Mouse (Mus musculus): ENCODE measurements around the gene Appl2. TPM values are rescaled to one million over a fixed set of nuclear protein-coding genes. Genes with fewer than 3 reads are reported as not detected.

The Appl2 gene
- polyA plus RNA-seq, 1 experiment from 2014 or later, result 34.2 TPM

DNA sequence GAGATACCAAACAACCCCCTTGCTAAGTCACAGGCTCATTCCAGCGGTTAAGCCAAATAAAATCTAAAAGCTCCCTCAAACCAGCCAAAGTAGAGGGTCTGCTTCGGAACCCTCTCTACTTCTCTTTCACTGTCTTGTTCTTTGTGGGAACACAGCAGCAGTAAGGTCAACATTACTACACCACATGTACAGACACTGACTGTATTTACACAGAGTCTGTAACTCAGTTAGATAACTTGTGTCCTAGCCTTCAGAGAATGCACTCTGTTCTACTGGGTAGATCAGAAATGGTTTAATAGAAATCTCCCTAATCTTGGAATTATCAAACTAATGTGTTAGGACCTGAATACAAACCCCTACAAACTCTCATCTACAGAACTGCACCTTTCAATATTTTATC is 12.3 kb downstream of the Appl2 start:
- no peaks in the 10 kb centered on the region for H3K27me3 ChIP-seq (ENCODE audit: control insufficient read depth, insufficient read depth, low read length)
- no peak overlapping the region for H3K9ac ChIP-seq (replicated peaks; ENCODE audit: low read depth, low read length)
- H3K27ac ChIP-seq (ENCODE audit: low read depth, low read length), result no peak overlapping the region
- ATAC-seq (ENCODE audit: low read depth), result no peak
- no peaks in the 10 kb centered on the region for H3K36me3 ChIP-seq (ENCODE audit: control insufficient read depth, insufficient read depth, low read length)
- H3K4me1 ChIP-seq (ENCODE audit: control insufficient read depth, insufficient read depth, low read length), result no peaks in the 10 kb centered on the region
- H3K4me3 ChIP-seq (ENCODE audit: low read depth, low read length), result no peak overlapping the region
- 84% methylated on average over 2 of the region's 2 CpGs for WGBS
- H3K4me2 ChIP-seq (ENCODE audit: low read depth, low read length), result no peak overlapping the region
- H3K9me3 ChIP-seq (ENCODE audit: control insufficient read depth, low read length), result no peaks in the 10 kb centered on the region

DNA sequence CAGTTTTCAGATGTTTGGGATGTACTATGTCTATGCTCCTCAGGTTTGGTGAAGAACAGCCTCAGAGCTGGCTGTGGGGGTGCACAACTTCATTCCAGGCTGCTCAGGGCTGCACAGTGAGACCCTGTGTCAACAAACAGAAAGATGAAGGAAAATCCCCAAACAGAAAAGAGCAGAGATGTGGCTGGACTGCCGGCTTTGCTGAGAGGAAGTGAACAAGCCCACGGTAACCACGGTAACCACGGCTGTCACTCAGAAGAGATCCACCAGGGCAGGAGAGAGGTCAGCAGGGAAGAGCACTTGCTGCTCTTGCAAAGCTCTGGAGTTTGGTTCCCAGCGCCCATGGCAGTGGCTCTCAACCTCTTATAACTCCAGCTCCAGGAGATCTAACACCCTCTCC is 14.1 kb downstream of the Appl2 start:
- no peaks in the 10 kb centered on the region for H3K4me1 ChIP-seq (ENCODE audit: control insufficient read depth, insufficient read depth, low read length)
- no peaks in the 10 kb centered on the region for H3K36me3 ChIP-seq (ENCODE audit: control insufficient read depth, insufficient read depth, low read length)
- WGBS, result 43% methylated on average over 5 of the region's 5 CpGs
- no peak for ATAC-seq (ENCODE audit: low read depth)
- H3K4me3 ChIP-seq (ENCODE audit: low read depth, low read length), result no peak overlapping the region
- no peaks in the 10 kb centered on the region for H3K9me3 ChIP-seq (ENCODE audit: control insufficient read depth, low read length)
- no peak overlapping the region for H3K27ac ChIP-seq (ENCODE audit: low read depth, low read length)
- H3K27me3 ChIP-seq (ENCODE audit: control insufficient read depth, insufficient read depth, low read length), result no peaks in the 10 kb centered on the region
- no peak overlapping the region for H3K4me2 ChIP-seq (ENCODE audit: low read depth, low read length)
- H3K9ac ChIP-seq (replicated peaks; ENCODE audit: low read depth, low read length), result no peak overlapping the region

- WGBS, result 69% methylated on average over 7 of the region's 7 CpGs
- H3K4me1 ChIP-seq (ENCODE audit: control insufficient read depth, insufficient read depth, low read length), result no peaks in the 10 kb centered on the region
- H3K27me3 ChIP-seq (ENCODE audit: control insufficient read depth, insufficient read depth, low read length), result no peaks in the 10 kb centered on the region
- H3K27ac ChIP-seq (ENCODE audit: low read depth, low read length), result no peak overlapping the region
- H3K36me3 ChIP-seq (ENCODE audit: control insufficient read depth, insufficient read depth, low read length), result no peaks in the 10 kb centered on the region; the same call in 1 of the 2 replicates
- no peak for ATAC-seq (ENCODE audit: low read depth)
- H3K9me3 ChIP-seq (ENCODE audit: control insufficient read depth, low read length), result no peaks in the 10 kb centered on the region
- no peak overlapping the region for H3K4me2 ChIP-seq (ENCODE audit: low read depth, low read length)
- H3K9ac ChIP-seq (replicated peaks; ENCODE audit: low read depth, low read length), result no peak overlapping the region
- no peak overlapping the region for H3K4me3 ChIP-seq (ENCODE audit: low read depth, low read length)
Measured at GRCm38 (mm10) chr10:83632806-83633374, 15.6 kb downstream of the Appl2 start.

- Histone ChIP-seq H3K4me2 (ENCODE audit: low read depth, low read length) (no peak overlapping the region), H3K9me3 (ENCODE audit: control insufficient read depth, low read length) (no peaks in the 10 kb centered on the region), H3K27ac (ENCODE audit: low read depth, low read length) (no peak overlapping the region), H3K4me1 (ENCODE audit: control insufficient read depth, insufficient read depth, low read length) (no peaks in the 10 kb centered on the region), H3K36me3 (ENCODE audit: control insufficient read depth, insufficient read depth, low read length) (no peaks in the 10 kb centered on the region; the same call in 1 of the 2 replicates), H3K27me3 (ENCODE audit: control insufficient read depth, insufficient read depth, low read length) (no peaks in the 10 kb centered on the region), H3K4me3 (ENCODE audit: low read depth, low read length) (no peak overlapping the region), H3K9ac (replicated peaks; ENCODE audit: low read depth, low read length) (no peak overlapping the region)
- no peak for ATAC-seq (ENCODE audit: low read depth)
- 89% methylated on average over 10 of the region's 10 CpGs for WGBS
Measured at GRCm38 (mm10) chr10:83631775-83632174, 16.8 kb downstream of the Appl2 start.

- H3K27ac ChIP-seq (ENCODE audit: low read depth, low read length), result no peak overlapping the region
- WGBS, result 50% methylated on average over 3 of the region's 3 CpGs
- no peak overlapping the region for H3K9ac ChIP-seq (replicated peaks; ENCODE audit: low read depth, low read length)
- H3K4me2 ChIP-seq (ENCODE audit: low read depth, low read length), result no peak overlapping the region
- H3K4me3 ChIP-seq (ENCODE audit: low read depth, low read length), result no peak overlapping the region
- peak; percentile 52; the same call in 1 of the 2 replicates for ATAC-seq (ENCODE audit: low read depth)
- no peaks in the 10 kb centered on the region for H3K4me1 ChIP-seq (ENCODE audit: control insufficient read depth, insufficient read depth, low read length)
- no peaks in the 10 kb centered on the region for H3K27me3 ChIP-seq (ENCODE audit: control insufficient read depth, insufficient read depth, low read length)
- no peaks in the 10 kb centered on the region for H3K9me3 ChIP-seq (ENCODE audit: control insufficient read depth, low read length)
- peaks cover 3% of the 10 kb centered on the region; the same call in 1 of the 2 replicates for H3K36me3 ChIP-seq (ENCODE audit: control insufficient read depth, insufficient read depth, low read length)
Measured at GRCm38 (mm10) chr10:83630899-83631298, 17.6 kb downstream of the Appl2 start.

- Histone ChIP-seq H3K9me3 (ENCODE audit: control insufficient read depth, low read length) (no peaks in the 10 kb centered on the region), H3K4me1 (ENCODE audit: control insufficient read depth, insufficient read depth, low read length) (no peaks in the 10 kb centered on the region), H3K4me3 (ENCODE audit: low read depth, low read length) (no peak overlapping the region), H3K4me2 (ENCODE audit: low read depth, low read length) (no peak overlapping the region), H3K36me3 (ENCODE audit: control insufficient read depth, insufficient read depth, low read length) (peaks cover 3% of the 10 kb centered on the region; the same call in 1 of the 2 replicates), H3K27me3 (ENCODE audit: control insufficient read depth, insufficient read depth, low read length) (no peaks in the 10 kb centered on the region), H3K27ac (ENCODE audit: low read depth, low read length) (no peak overlapping the region), H3K9ac (replicated peaks; ENCODE audit: low read depth, low read length) (no peak overlapping the region)
- no peak for ATAC-seq (ENCODE audit: low read depth)
- WGBS, result 94% methylated on average over 5 of the region's 5 CpGs
Measured at GRCm38 (mm10) chr10:83629878-83630277, 18.7 kb downstream of the Appl2 start.

- H3K9ac ChIP-seq (replicated peaks; ENCODE audit: low read depth, low read length), result no peak overlapping the region
- no peak for ATAC-seq (ENCODE audit: low read depth)
- no peak overlapping the region for H3K4me3 ChIP-seq (ENCODE audit: low read depth, low read length)
- H3K9me3 ChIP-seq (ENCODE audit: control insufficient read depth, low read length), result no peaks in the 10 kb centered on the region
- 94% methylated on average over 12 of the region's 12 CpGs for whole genome bisulfite sequencing
- no peaks in the 10 kb centered on the region for H3K27me3 ChIP-seq (ENCODE audit: control insufficient read depth, insufficient read depth, low read length)
- H3K27ac ChIP-seq (ENCODE audit: low read depth, low read length), result no peak overlapping the region
- peaks cover 3% of the 10 kb centered on the region; the same call in 1 of the 2 replicates for H3K36me3 ChIP-seq (ENCODE audit: control insufficient read depth, insufficient read depth, low read length)
- H3K4me2 ChIP-seq (ENCODE audit: low read depth, low read length), result no peak overlapping the region
- H3K4me1 ChIP-seq (ENCODE audit: control insufficient read depth, insufficient read depth, low read length), result no peaks in the 10 kb centered on the region
Measured at GRCm38 (mm10) chr10:83629190-83629781, 19.3 kb downstream of the Appl2 start.

- Histone ChIP-seq H3K36me3 (ENCODE audit: control insufficient read depth, insufficient read depth, low read length) (peaks cover 3% of the 10 kb centered on the region; the same call in 1 of the 2 replicates), H3K27me3 (ENCODE audit: control insufficient read depth, insufficient read depth, low read length) (no peaks in the 10 kb centered on the region), H3K9ac (replicated peaks; ENCODE audit: low read depth, low read length) (no peak overlapping the region), H3K4me2 (ENCODE audit: low read depth, low read length) (no peak overlapping the region), H3K9me3 (ENCODE audit: control insufficient read depth, low read length) (no peaks in the 10 kb centered on the region), H3K4me3 (ENCODE audit: low read depth, low read length) (no peak overlapping the region), H3K4me1 (ENCODE audit: control insufficient read depth, insufficient read depth, low read length) (no peaks in the 10 kb centered on the region), H3K27ac (ENCODE audit: low read depth, low read length) (no peak overlapping the region)
- ATAC-seq (ENCODE audit: low read depth), result no peak
- WGBS, result 90% methylated on average over 4 of the region's 4 CpGs
Measured at GRCm38 (mm10) chr10:83628241-83628640, 20.3 kb downstream of the Appl2 start.

GRCm38 (mm10) chr10:83627113-83627687 is 21.3 kb downstream of the Appl2 start:
- no peaks in the 10 kb centered on the region for H3K9me3 ChIP-seq (ENCODE audit: control insufficient read depth, low read length)
- no peaks in the 10 kb centered on the region for H3K27me3 ChIP-seq (ENCODE audit: control insufficient read depth, insufficient read depth, low read length)
- H3K4me1 ChIP-seq (ENCODE audit: control insufficient read depth, insufficient read depth, low read length), result no peaks in the 10 kb centered on the region
- peaks cover 3% of the 10 kb centered on the region; the same call in 1 of the 2 replicates for H3K36me3 ChIP-seq (ENCODE audit: control insufficient read depth, insufficient read depth, low read length)
- no peak overlapping the region for H3K4me2 ChIP-seq (ENCODE audit: low read depth, low read length)
- no peak overlapping the region for H3K4me3 ChIP-seq (ENCODE audit: low read depth, low read length)
- no peak overlapping the region for H3K27ac ChIP-seq (ENCODE audit: low read depth, low read length)
- WGBS, result 85% methylated on average over 9 of the region's 9 CpGs
- ATAC-seq (ENCODE audit: low read depth), result no peak
- H3K9ac ChIP-seq (replicated peaks; ENCODE audit: low read depth, low read length), result no peak overlapping the region
